Mouse (Mus musculus) small intestine, adult 2 months (tissue): ENCODE measurements around the gene 1700029H14Rik. TPM values are rescaled to one million over a fixed set of nuclear protein-coding genes. Genes with fewer than 3 reads are reported as not detected.

Experiments used
- H3K27ac ChIP-seq: fragments of 200-500 bp; 2 replicates; pipeline ENCODE4 v1.5.1; 2012; ENCODE audit warnings: low read depth, low read length, control low read depth, inconsistent platforms; ENCODE audit not compliant: insufficient read depth
- H3K27me3 ChIP-seq: fragments of 200-500 bp; 2 replicates; pipeline ENCODE4 v1.6.1; 2012; ENCODE audit warnings: mild to moderate bottlenecking, moderate library complexity, low read length, inconsistent platforms; ENCODE audit not compliant: control insufficient read depth, insufficient read depth
- H3K36me3 ChIP-seq: fragments of 200-500 bp; 2 replicates; pipeline ENCODE4 v1.6.1; 2012; ENCODE audit warnings: mild to moderate bottlenecking, low read length, control low read depth, inconsistent platforms; ENCODE audit not compliant: control insufficient read depth, insufficient read depth
- H3K4me1 ChIP-seq: fragments of 200-500 bp; 2 replicates; pipeline ENCODE4 v1.6.1; 2012; ENCODE audit warnings: low read length, inconsistent platforms, mixed read lengths; ENCODE audit not compliant: control insufficient read depth, insufficient read depth, insufficient read length
- H3K4me3 ChIP-seq: fragments of 200-500 bp; 2 replicates; pipeline ENCODE4 v1.5.1; 2012; ENCODE audit warnings: low read depth, mild to moderate bottlenecking, control low read depth, inconsistent platforms, low read length, moderate library complexity
- CTCF ChIP-seq: fragments of 200-500 bp; IDR thresholded peaks from 2 replicates; pipeline ENCODE4 v1.5.1; 2012; ENCODE audit warnings: low read depth, mild to moderate bottlenecking, control low read depth, inconsistent platforms, low read length, moderate library complexity, mixed read lengths; ENCODE audit not compliant: insufficient replicate concordance, insufficient read length; ENCODE audit errors: extremely low read depth
- POLR2A ChIP-seq: fragments of 200-500 bp; IDR thresholded peaks from 2 replicates; pipeline ENCODE4 v1.6.1; 2012; ENCODE audit warnings: low read depth, mild to moderate bottlenecking, control low read depth, inconsistent platforms, low read length, moderate library complexity
- WGBS: fragments of 180-500 bp; shearing (Covaris S2); methylation state at CpG from one replicate; pipeline ENCODE4 v1.1.7; 2018; 5-methylcytosine and 5-hydroxymethylcytosine counted together
- polyA plus RNA-seq: library from polyadenylated mRNA; depleted of rRNA; stranded (reverse); fragments of >200 nt; gene quantifications from 2 replicates; pipeline ENCODE4 v1.2.3, GENCODE M21; 2012

Gene 1700029H14Rik
- polyA plus RNA-seq, 1 experiment, result not detected

- no peak overlapping the region for H3K27ac ChIP-seq
Observed at GRCm38 (mm10) chr8:13548235-13548634, 14.0 kb downstream of the 1700029H14Rik start.

GRCm38 (mm10) chr8:13546421-13546820, 15.8 kb downstream of the 1700029H14Rik start:
- H3K4me1 ChIP-seq, result peaks cover 3% of the 10 kb centered on the region; the same call in 1 of the 2 replicates
- no peak for TF ChIP-seq CTCF
- TF ChIP-seq POLR2A, result no peak
- no peaks in the 10 kb centered on the region for H3K27me3 ChIP-seq
- 94% methylated on average over 4 of the region's 4 CpGs for WGBS
- H3K4me3 ChIP-seq, result no peak overlapping the region
- no peaks in the 10 kb centered on the region for H3K36me3 ChIP-seq
- no peak overlapping the region for H3K27ac ChIP-seq

More at GRCm38 (mm10) chr8:13548235-13548634, 14.0 kb downstream of the 1700029H14Rik start:
- no peaks in the 10 kb centered on the region for H3K36me3 ChIP-seq
- no peak overlapping the region for H3K4me3 ChIP-seq
- no peaks in the 10 kb centered on the region for H3K27me3 ChIP-seq
- WGBS, result 41% methylated on average over 4 of the region's 4 CpGs
- peaks cover 4% of the 10 kb centered on the region; the same call in 1 of the 2 replicates for H3K4me1 ChIP-seq
- peak; percentile 53; the same call in 1 of the 2 replicates for TF ChIP-seq CTCF
- TF ChIP-seq POLR2A, result no peak

- Histone ChIP-seq H3K27ac (no peak overlapping the region), H3K4me3 (no peak overlapping the region), H3K27me3 (no peaks in the 10 kb centered on the region), H3K36me3 (no peaks in the 10 kb centered on the region), H3K4me1 (0 out of 2 replicates have a peak, but pooled peaks cover 3% of the 10 kb centered on the region)
- 60% methylated on average over 5 of the region's 5 CpGs for WGBS
- TF ChIP-seq CTCF (no peak), POLR2A (no peak)
Observed at GRCm38 (mm10) chr8:13541526-13541925, 20.7 kb downstream of the 1700029H14Rik start.

- Histone ChIP-seq H3K4me3 (no peak overlapping the region), H3K27ac (no peak overlapping the region), H3K36me3 (no peaks in the 10 kb centered on the region), H3K4me1 (0 out of 2 replicates have a peak, but pooled peaks cover 3% of the 10 kb centered on the region), H3K27me3 (no peaks in the 10 kb centered on the region)
- 84% methylated on average over 5 of the region's 5 CpGs for WGBS
- TF ChIP-seq CTCF, result no peak
- no peak for TF ChIP-seq POLR2A
Observed at GRCm38 (mm10) chr8:13540122-13540521, 22.1 kb downstream of the 1700029H14Rik start.

- H3K4me1 ChIP-seq, result 0 out of 2 replicates have a peak, but pooled peaks cover 3% of the 10 kb centered on the region
- H3K27me3 ChIP-seq, result no peaks in the 10 kb centered on the region
- H3K27ac ChIP-seq, result no peak overlapping the region; the same call in 1 of the 2 replicates
- no peak for TF ChIP-seq POLR2A
- no peak for TF ChIP-seq CTCF
- WGBS, result 57% methylated on average over 6 of the region's 6 CpGs
- H3K4me3 ChIP-seq, result no peak overlapping the region
- H3K36me3 ChIP-seq, result no peaks in the 10 kb centered on the region
Observed at GRCm38 (mm10) chr8:13538821-13539220, 23.4 kb downstream of the 1700029H14Rik start.

GRCm38 (mm10) chr8:13537102-13537501, 25.2 kb downstream of the 1700029H14Rik start:
- Histone ChIP-seq H3K36me3 (no peaks in the 10 kb centered on the region), H3K27me3 (no peaks in the 10 kb centered on the region), H3K4me1 (peaks cover 9% of the 10 kb centered on the region; the same call in 1 of the 2 replicates), H3K4me3 (no peak overlapping the region), H3K27ac (no peak overlapping the region)
- no peak for TF ChIP-seq CTCF
- TF ChIP-seq POLR2A, result no peak
- WGBS, result 59% methylated on average over 2 of the region's 2 CpGs

- Histone ChIP-seq H3K27me3 (no peaks in the 10 kb centered on the region), H3K4me3 (no peak overlapping the region), H3K27ac (peak overlapping the region; percentile 69), H3K36me3 (no peaks in the 10 kb centered on the region), H3K4me1 (peaks cover 35% of the 10 kb centered on the region)
- TF ChIP-seq CTCF (no peak), POLR2A (no peak)
- 17% methylated on average over 8 of the region's 8 CpGs for WGBS
Observed at GRCm38 (mm10) chr8:13533123-13533522, 29.1 kb downstream of the 1700029H14Rik start.
